Mouse (Mus musculus) regulatory T cell (primary cell): ENCODE data around the gene Morf4l1.
"Not testable (repeated sequence)": the region's sequence is repeated elsewhere in the genome, so short reads cannot be mapped to it uniquely, and the experiment has no call there.

Experiments
- in situ Hi-C: fragments of 300-600 bp; cut with MboI, MseI; formaldehyde crosslinking; loops from one replicate; pipeline ENCODE4 v1.15.1; 2025; ENCODE audit warnings: high pct_unique_total_duplicates

Gene Morf4l1

DNA sequence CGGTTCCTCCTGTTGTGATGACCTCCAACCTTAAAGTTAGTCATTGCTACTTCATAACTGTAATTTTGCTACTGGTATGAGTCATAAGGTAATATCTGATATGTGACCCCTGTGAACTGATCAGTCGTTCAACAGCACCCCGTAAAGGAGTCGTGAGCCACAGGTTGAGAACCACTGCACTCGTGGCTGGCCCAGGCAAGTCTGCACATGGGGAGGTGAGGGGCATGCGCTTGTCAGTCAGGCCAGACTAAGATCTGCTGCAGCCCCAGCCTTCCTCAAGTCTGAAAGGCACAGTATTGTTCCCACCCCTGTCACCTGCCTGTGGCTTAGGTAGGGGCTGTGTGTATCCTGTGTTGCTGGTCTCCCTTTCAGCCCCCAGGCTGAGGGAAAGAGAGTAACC is 45.8 kb downstream of the Morf4l1 start:
- in situ Hi-C loops: no loop called here

- in situ Hi-C loops: no loop called here
Observed at GRCm38 (mm10) chr9:90067341-90067740, 47.2 kb downstream of the Morf4l1 start.

- in situ Hi-C loops: not testable (repeated sequence)
Observed at GRCm38 (mm10) chr9:90060932-90061331, 53.6 kb downstream of the Morf4l1 start.

DNA sequence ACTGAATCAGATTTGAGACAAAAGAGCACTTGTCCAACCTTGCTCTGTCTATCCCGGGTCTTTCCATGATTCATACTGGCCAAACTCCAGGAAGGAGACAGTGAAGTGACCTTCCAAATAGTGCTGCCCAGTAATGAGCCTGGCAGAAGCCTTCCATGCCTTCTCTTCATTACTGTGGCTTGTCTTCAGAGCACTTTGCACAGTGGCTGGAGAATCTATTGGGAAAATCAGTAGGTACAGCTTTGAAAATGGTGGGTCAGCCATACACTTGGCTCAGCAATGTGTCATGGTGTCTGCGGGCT is 54.0 kb downstream of the Morf4l1 start:
- in situ Hi-C loops: no loop called here

GRCm38 (mm10) chr9:90059828-90060573 is 54.6 kb downstream of the Morf4l1 start:
- in situ Hi-C loops: no loop called here

DNA sequence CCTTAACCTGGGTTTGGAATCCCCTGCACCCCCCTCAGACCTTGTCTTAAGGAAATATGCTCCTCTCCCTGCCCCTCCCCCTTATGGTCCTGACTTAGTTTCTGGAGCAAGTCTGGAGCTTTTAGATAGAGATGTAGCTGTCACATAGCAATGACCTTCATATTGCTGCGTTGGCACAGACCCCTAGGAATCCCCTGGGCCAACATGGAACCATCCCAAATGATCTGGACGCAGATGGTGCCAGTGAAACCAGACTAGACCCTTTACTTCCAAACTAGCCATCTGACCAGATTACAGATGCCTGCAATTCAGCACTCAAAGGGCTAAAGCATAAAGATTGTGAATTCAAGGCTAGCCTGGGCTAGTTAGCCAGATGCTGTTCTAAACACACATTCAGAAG is 57.9 kb downstream of the Morf4l1 start:
- in situ Hi-C loops: no loop called here

DNA sequence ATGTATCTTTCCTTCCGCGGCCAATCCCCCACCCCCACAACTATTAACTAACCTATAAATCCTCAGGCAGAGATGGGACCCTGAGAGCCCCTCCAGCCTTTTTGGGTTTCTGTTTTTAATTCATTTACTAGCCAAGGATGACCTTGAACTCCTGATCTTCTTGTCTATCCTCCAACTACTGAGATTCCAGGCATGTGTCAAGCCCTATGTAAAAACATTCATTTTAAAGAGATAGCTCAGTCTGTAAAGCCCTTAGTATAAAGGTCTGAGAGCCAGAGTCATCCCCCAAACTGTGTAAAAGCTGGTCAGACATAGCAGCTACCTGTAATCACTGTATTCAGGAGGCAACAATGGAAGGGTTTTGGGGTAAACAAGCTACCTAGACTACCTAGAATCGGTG is 58.7 kb downstream of the Morf4l1 start:
- in situ Hi-C loops: no loop called here

- in situ Hi-C loops: no loop called here
Observed at GRCm38 (mm10) chr9:90055409-90055808, 59.2 kb downstream of the Morf4l1 start.

DNA sequence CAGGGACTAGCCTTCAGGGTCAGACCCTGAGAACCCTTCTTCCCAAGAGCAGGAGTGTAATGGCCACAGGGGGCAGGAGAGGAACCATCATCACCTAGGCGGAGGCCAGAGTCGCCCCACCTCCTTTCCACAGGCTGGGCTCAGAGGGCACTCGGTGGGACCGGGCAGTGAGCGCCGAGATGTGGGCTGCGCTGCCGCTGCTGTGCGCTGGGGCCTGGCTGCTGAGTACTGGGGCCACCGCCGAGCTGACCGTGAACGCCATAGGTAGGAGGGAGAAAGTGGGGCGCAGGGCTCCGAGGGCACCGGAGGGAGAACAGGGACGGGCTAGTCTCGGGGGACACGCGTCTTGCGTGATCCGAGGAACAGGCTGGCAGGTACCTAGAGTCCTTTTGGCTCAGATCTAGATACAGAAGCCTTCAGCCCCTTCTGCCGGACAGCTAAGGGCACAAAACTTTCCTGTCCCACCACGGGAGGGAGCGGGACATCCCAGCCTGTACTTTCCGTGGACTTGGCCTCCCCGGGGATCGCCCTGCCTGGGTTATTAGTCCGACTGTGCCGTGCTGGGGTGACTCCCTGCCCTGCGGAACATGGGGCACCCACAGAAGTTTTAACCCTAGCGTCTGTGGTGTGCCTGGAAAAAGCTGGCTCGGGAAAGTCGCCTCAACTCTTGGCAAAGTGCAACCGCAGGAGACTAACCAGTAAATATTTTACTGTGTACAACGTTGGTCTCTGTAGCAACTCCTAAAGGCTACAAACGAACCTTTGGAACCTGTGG is 60.0 kb downstream of the Morf4l1 start:
- in situ Hi-C loops: no loop called here

DNA sequence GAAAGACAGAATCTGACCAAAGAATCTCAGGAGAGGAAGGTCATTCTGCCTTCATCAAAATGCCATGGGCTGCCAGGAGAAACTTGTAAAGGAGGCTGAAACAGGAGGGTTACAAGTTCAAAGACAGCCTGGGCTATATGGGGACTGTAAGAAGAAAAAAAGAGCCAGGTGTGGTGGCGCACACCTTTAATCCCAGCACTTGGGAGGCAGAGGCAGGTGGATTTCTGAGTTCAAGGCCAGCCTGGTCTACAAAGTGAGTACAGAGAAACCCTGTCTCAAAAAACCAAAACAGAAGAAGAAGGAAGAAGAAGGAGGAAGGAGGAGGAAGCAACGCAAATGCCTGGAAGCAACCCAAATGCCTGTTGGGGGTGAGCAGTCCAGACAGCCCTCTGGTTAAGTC is 60.7 kb downstream of the Morf4l1 start, which contains the start of gene Ctsh:
Gene Ctsh, plus strand, starts transcription at position 301 of the 400 bp plus-strand sequence.
- in situ Hi-C loops: no loop called here

GRCm38 (mm10) chr9:90047937-90048627 is 66.5 kb downstream of the Morf4l1 start:
- in situ Hi-C loops: no loop called here

DNA sequence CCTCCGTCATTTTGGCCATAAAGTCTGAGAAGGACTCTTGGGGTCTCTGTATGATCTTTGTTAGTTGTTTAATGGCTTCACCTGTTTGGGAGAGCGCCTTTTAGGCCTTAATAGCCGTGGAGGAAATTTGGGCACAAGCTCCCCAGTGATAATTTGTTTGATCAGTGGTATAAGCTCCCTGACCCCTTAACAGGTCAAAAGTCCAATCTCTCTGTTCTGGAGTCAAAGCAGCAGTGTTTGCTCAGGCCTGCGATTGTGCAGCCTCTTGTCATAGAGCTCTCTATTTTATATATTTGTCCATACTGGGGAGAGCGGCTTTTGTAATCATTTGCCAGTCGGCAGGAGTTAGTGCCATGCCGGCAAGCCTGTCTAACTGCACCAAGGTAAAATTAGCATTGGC is 69.4 kb downstream of the Morf4l1 start:
- in situ Hi-C loops: no loop called here

DNA sequence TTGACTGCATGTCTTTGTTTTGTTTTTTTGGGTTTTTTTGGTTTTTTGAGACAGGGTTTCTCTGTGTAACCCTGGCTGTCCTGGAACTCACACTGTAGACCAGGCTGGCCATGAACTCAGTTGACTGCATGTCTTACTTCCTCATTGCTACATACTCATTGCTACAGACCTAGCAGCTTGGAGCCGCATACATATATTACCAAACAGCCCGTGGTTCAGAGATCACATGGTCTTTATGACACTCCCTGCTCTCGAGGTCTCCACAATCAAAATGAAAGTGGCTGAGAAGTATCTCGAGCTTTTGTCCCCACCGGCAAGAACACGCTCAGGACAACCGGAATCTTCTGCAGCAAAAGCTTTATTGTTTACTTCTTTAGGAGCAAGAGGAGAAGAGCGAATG is 71.7 kb downstream of the Morf4l1 start:
- in situ Hi-C loops: not testable (repeated sequence)
